Mouse (Mus musculus) kidney, postnatal 4 days (tissue): ENCODE results near the gene Rhbdf1.

Experiments used
- DNase-seq, 2 experiments: peaks; one replicate each; pipeline ENCODE4 v3.0.0; 2021; ENCODE audit warnings: mixed read lengths in 2 of 2

The Rhbdf1 gene

DNA sequence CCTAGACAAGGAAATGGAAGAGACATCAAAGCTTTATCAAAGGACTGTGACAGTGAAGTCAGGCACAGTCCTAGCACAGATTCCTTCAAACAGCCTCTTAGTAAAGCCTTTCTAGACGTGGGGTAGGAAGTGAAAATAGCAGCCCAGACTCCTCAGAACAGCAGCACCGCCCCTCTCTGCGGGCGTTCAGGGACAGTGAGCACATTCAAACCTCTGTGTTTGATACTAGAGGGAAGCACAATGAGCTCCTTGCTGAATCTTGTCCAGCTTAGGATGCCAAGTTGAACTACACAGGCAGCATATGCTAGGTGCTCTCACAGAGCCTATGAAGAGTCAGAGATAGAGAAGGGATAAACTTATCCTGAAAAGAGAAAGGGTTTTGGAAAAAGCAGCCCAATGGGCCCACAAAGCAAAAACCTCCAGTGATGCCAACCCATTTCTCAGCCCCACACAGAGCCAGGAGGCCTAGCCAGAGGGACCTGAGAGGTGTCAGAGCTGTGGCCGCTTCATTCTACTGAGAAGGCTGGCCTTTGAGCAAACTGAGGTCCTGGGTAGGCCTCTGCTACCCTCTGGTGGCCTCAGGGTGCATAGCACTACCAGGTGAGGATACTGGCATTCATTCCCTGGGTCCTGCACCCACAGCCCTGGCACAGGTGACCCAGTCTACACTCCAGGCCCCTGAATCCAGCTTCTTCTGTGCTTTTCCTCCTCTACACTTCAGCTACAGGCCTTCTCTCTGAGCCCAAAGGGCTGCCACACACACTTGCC, 16.2 kb upstream of the Rhbdf1 start:
- peak; percentile 81 to 83 for DNase-seq

DNA sequence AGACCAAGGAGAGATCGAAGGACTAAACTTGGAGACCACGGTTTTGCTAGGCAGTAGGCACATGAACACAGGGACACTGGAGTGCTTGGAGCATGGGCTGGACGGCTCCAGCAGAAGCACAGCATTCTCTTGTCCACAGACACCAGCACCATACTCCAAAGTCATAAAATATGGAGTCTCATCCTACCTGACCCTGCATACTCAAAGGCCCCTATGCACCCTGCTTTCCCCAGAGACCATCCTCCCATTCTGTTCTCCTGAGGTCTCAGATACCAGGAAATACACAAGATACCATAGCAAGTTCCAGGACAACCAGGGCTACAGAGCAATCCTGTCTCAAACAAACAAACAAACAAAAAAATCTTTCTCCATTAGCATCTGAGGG, 15.3 kb upstream of the Rhbdf1 start:
- DNase-seq, result no peak

DNA sequence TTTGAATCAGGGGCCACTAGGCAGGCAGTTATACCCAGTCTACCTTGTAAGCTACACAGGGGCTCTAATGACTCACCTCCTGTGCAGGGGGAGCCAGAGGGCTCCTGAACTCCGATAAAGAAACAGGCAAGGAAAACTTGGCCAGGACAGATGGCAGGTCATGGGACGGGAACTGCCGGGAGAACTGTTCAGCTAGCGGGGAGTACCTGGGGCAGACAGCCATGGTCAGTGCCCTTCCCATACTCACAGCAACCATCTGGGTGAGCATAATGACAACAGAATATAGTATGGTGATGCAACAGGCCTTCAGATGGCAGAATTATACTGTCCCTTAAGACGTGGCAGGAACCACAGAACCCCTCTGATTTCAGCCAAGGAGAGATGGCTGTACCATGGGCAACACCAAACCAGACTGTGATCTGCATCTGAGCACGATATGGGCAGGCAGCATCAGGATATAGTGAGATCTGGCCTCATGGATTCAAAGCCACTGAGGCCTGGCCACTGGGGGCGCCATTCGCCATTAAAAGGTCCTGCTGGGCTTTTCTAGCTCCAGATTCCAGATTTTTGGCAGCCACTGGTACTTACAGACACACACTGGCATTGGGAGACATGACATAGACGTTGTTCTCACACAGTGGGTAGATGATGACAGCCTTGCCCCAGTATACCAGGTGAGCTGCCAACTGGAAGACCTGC, 14.8 kb upstream of the Rhbdf1 start:
- peak; percentile 83 to 88 for DNase-seq

DNA sequence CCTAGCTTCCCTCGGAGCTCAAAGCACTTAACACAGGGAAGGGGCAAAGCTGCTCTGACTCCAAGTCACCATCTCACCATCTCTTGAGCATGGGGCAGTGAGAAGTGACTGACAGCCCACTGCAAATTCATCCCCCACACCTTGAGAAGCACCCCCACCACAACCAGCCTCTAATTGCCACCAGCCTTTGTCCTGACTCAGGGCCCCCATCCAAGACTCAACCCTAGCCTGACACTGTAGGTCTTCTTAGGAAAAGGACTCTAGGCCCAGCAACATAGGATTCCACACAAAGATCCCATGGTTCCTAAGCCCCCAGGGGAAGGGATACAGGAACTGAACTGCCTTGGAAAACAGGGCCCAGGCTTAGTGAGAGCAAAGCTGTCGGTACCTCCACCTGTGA, 14.0 kb upstream of the Rhbdf1 start:
- no peak for DNase-seq

DNA sequence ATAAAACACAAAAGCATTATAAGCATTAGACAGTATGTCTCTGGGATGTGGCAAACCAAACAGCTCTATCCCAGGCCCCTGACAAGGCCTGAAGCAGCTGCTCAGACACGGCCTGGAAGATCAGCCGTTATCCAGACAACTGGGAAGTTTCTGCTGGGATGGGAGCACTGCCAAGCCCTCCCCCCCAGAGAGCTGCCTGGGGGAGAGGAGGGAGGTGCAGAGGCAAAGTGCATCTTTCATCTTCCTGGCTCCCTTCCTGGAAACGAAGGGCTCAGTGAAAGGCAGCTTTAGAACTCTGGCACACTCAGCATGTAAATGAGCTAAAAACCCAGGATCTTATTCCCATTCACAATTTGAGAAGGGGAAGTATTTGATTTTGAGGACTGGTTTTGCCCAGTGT, 13.5 kb upstream of the Rhbdf1 start:
- DNase-seq, result peak; percentile 87 to 92

DNA sequence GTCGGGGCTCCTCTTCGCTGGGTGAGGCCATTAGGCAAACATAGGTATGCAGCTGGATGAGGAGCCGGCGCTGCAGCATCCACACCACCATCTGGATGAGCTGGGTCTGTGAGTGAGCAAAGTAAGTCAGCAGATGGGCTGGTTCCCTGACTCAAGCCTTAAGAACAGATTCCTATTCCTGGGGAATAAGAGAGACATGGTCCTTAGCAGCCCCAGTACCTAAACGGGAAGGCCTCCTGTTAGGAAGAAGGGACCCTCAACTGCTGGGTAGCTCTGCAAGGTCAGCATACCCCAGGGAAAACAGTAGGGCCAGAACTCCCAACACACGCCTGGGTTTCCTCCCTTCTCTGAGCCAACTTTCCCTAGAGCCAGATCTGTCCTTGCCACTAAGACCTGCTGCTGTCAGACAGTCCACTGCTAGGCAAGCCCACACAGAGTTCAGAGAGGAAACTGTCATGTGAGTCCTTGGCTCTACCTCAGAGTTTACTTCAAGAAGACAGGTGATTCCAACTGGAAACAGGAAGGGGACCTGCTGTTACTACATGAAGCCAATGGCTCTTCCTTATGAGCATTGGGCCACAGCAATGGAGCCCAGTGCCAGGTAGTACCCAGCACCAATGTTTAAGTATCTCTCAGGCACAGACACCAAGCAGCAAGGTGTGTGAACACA, 12.9 kb upstream of the Rhbdf1 start:
- no peak for DNase-seq

DNA sequence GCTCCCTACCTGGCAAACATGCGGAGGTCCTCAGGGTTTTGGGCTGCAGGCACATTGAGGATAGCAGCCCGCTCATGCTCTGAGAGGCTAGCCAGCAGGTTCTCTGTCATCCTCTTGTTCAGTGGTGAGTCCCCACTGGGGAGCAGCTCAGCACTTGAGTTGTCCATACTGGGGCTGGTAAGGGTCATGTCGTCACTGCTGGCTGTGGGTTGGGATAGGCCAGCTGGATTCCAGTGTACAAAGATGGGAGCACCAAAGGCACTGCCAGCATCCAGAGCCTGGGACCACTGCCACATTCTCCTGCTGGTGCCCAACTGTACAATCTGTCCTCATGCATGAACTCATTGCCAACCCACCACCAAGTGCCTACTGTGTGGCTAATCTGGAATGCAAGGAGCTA, 11.8 kb upstream of the Rhbdf1 start:
- peak in 1 of 2 experiments; percentile 2 for DNase-seq

DNA sequence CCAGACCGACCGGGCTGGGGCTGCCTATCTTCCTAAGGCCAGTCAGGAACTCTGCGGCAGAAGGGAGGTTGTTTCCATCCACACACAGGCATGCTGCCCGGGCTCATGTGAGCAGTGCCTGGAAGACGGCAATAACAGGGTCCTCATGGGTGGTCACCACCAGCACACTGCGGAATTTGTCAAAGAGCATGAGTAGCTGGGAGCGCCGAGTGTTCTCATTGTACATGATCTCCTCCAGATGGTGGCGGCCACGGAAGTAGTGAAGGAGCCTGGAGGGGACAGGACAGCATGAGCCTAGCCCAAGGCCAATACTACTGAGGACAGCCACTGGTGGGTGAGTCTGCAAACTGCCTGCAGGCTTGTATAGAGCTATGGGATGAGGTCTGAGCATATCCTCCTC, 10.7 kb upstream of the Rhbdf1 start:
- DNase-seq, result peak; percentile 47 to 60

DNA sequence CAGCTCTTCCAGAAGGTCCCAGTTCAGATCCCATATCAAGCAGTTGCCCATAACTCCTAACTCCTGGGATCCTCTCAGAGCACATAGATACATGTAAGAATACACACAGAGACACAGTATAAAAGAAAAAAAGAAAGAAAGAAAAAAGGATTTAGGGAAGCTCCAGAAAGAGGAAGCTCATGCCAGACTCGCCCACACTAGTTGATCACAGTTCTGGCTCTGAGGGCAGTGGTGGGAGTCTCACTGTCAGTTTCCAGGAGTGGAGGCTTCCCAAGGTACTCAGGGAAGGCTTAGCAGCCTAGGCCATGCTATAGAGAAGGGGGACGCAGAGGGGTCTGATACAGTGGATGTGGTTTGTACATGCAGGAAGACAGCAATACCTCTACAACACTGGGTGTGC, 9.0 kb upstream of the Rhbdf1 start:
- no peak for DNase-seq

DNA sequence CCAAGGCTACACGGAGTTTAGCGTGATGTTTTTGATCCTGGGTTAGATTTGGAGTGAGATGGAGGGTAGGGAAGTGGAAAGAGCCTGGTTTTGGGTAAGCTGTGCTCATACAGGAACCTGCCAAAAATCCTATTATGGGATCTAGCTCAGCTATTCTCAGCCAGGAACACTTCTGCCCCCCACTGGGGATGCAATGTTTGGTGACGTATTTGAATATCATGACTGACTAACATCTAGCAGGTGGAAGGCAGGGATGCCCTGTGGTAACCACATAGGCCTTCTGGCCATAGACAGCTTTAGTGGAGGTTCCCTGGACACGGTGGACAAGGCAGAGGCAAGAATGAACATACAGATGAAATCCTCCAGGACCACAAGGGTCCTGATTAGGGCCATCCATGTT, 8.1 kb upstream of the Rhbdf1 start:
- peak in 1 of 2 experiments; percentile 38 for DNase-seq

DNA sequence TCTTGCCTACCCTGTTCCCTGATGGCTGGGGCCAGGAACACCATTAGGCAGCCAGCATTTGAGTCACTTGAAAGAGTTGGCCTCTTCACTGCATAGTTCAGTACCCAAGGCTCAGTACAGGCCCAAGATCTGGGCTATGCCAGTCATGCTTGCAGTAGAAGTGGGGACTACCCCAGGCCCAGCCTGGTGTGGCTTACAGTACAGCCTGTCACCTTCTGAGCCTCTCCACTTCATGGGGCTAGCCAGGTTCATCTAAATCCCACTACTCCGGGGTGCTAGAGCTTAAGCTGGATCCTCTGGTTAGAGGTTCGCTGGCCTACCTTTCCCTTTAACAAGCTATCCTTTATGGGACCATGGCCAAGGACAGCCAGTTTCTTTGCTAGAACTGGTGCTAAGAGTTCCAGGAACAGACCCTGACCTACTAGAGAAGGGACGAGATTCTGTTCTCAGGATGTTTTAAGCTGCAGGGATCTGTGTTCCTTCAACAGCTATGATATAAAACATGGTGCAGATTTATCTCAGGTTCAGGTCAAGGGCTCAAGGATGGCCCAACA, 6.3 kb upstream of the Rhbdf1 start:
- no peak for DNase-seq

DNA sequence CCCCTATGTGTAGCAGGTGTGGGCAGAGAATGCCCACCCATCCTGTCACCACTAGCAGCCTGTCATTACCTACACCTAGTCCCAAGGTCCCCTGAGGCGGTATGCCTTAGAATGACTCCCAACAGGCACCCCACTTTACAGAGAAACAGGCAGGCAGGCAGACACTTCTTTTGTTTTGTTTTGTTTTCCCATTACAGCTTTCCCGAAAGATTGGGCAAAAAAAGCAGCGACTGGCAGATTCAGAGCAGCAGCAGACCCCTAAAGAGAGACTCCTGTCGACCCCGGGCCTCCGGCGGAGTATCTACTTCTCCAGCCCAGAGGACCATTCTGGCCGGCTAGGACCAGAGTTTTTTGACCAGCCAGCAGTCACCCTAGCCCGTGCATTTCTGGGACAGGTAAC, 5.5 kb upstream of the Rhbdf1 start:
- DNase-seq, result no peak

DNA sequence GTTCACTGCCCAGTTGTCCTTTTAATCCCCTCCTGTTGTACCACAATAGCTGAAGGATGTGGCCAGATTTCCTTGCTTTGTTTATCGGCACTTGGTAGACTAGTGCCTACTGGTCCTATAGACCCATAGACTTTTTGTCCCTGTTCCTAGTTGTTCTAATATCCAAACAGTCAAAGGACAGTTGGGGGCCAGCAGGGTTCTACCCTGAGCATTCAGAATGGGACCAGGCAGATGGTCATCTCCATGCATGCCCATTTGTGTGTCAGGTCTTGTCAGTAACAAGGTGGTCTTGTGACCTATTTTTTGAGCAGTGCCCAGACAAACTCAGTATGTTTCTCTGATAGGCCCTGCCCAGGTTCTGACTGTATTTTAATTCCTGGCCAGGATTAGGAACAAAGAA, 4.9 kb upstream of the Rhbdf1 start:
- DNase-seq, result no peak

DNA sequence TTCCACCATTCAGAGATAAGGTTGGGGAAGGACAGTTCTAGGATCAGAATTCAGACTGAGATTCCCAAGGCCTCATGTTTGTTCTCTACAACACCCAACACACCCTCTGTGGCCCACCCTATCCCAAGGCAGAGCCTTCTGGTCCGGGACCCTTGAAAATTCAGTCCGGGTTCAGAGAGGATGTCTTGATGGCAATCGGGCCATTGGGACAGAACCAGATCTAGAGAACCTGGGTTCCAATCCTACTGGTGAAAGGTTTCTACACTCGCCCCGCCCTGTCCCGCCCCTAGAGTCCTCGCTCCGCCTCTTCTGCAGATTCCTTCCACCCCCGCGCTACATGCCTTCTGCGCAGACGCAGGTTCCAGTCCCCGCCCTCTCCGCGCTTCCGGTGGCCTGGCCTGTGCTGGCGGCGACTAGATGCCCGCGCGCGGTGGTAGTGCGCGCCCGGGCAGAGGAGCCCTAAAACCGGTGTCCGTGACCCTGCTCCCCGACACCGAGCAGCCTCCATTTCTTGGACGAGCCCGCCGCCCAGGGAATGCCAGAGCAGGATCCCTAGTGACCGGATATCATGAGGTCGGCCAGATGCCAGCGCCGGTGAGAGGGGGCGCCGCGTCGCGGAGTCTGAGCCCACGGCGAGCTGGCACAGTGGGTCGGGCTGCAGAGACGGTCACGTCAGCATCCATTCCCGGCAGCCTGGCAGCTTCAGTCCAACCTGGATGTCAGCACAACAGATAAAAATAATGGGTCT, 4.2 kb upstream of the Rhbdf1 start, which contains the start of gene Mpg:
TSS of gene Mpg (plus strand) at position 382 of the 748 bp plus-strand sequence.
- peak; percentile 92 to 95 for DNase-seq

DNA sequence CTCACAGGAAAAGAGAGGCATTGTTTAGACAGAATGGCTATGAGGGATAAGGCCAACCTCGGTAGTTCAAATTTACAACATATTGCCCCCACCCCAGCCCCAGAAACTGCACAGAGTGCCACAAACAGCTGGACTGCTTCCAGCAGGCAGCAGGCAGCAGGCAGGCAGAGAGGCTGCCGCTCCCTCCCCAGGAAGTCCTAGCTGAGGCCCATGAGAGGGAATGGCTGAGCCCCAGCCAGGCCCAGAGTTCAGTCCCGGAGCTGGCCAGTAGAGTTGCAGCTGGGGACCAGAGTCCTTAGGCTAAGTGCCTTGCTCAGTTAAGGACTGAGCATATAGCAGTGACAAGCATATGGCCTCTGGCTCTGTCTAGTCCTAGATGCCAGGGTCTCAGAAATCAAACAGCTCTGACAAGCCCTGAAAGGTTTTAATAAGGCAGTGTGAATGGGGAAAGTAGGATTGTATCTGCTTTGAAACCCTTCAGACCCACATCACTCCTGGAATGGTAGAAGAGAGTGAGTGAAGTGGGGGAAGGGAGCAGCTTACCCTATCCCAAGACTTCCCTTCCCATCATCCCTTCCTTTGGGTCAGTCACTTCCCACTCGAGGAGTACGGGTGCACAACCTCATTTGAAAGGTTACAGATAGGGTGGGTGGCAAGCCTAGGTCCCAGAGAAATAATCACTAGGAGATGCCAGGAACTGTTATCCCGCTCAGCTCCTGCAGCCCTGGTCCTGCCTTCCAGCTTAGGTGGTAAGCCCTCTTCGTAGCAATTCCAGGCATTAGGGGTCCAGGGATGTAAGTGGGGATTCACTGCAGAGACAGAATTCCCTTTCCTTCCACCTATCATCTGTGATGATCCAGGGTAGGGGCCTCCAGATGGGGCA, 3.4 kb upstream of the Rhbdf1 start:
- peak; percentile 53 to 65 for DNase-seq

DNA sequence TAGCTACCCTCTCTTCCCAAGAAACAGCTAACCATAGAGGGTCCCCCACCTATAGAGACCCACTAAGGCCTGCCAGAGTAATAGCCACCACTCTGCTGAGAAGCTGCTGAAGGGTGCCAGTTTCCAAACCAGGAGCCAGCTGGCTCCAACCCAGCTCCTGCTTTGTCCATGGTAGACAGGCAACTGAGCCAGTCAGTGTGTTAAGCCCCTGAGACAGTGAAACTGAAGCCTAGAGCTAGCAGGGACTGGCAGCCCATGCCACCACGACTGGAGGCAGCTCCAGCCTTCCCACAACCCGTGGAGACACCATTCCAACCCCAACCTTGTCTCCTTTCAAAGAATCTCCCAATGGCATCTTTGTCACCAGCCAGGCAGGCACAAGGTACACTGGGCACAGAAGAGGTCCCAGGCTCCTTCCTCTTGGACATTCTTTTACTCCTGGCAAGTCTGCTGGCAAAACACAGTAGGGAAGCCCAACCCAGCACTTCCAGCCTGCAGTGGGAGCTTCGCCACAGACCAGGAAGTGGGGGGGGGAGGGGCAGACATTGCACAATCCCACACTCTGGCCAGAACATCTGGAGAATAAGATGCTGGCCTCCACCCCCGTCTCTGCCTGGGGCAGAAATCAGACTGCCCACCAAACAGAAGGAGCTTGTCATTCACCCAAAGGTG, 2.5 kb upstream of the Rhbdf1 start:
- peak; percentile 88 to 92 for DNase-seq

DNA sequence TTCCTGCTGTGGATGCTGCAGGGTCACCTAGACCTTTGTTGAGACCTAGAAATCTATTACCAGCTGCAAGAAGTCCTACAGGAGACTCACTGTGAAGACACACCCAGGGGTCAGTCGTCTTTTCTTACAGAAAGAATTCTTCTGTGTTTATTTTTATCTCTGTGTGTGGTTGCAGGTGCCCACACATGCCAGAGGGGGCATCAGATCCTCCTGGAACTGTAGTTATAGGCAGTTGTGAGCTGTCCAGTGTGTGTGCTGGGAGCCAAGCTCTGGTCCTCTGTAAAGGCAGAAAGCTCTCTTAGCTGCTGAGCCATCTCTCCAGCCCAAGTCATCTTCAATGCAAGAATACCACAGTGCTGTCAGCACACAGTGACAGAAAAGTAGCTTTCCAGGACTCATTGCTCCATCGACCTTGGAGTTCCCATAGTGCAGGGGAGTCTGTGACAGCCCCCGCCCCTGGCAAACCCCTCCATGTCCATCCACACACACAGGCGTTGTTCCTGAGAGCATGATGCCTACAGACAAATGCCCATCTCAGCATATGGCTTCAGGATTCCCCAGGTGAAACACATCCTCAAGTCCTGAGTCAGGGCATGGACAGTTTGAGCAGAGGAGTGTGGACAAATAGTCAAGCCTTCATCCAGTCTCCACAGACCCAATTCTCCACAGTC, 1.3 kb upstream of the Rhbdf1 start:
- DNase-seq, result no peak

DNA sequence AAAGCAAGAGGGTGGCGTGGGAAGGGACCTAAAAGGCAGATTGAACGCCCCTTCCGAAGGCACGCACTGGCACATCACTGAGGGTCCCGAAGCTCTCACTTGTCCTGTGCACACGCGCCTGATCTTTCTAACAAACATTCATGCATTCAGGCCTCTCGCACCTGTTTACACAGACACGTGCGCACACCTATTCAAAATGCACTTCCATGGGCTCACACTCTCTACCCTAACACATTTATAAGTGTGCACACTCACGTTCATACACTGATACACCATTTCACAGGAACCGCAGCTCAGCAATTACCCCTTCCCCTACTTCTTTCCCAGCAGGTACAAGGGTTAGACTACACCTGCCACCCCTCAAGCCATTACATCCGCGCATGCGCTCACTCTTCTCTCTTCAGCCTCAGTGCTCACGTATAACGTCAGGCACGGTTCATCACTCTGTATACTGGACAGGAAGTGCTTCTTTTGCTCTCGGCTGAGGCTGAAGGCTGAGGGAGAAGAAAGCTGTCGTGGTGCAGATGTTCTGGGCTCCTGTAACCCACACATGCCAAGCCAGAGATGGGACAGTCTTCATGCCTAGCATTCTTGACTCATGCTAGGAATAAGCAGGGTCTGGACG, 582 bp upstream of the Rhbdf1 start:
- DNase-seq, result peak; percentile 68 to 80

DNA sequence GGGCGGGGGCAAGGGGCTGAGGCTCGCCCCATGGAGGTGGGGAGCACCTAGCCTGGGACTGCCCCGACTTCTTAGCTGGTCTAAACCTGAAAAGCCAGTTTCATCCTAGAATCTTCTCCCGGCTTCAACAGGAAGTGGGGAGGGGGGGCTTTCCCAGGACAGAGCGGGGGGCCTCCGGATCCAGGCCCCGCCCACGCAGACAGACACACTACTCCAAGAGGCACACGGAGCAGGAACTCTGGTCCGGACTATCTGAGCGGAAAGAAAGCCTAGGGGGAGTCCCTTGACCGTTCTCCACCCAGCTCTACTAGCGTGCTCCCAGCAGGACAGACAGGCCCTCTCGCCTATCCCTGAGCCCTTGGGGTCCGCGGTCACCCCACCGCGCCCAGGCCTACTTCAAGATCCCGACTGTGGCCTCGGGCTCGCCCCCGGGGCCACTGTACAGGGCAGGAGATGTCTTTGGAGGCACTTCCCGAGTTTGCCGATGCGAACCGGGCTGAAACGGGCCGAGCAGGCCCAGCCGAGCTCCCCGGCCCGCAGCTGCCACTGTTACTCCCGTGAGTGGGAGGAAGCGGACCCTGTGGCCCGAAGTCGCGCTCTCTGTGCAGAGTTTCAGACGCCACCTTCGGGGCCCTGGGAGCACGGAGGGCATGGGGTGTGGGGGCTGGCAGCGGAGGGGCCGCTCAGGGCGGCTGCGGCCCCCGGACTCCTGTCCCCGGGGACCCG, 712 bp downstream of the Rhbdf1 start:
- peak; percentile 82 to 91 for DNase-seq
